Mouse (Mus musculus): ENCODE data around the gene Lbhd2. TPM values are rescaled to one million over a fixed set of nuclear protein-coding genes. Genes with fewer than 3 reads are reported as not detected.

The Lbhd2 gene
- total RNA-seq (2014; fragmentation: Nextera tagmentation) (not detected in 2 replicates), total RNA-seq (2017) (not detected in 2 replicates), polyA plus RNA-seq (2012) (not detected in 2 replicates)

DNA sequence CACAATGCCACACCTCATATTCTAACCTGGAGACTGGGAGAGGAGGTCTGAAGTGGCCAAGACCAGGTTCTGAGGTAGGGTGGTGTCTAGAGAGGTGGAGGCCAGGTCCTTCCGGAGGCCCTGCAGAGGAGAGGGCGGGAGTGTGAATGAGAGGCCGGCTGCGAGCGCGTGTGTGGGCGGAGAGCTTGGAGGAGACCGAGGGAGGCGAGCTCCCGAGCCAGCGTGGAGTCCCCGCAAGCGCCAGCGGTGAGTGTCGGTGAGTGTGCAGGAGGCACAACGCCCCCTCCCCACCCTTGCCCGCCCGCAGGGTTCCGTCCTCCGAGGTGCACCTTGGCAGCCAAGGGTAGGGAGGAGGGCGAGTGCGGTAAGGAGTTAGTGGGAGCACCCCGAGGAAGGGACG, at the start of gene Lbhd2:
Gene Lbhd2 (plus strand): TSS at position 188 of the 400 bp plus-strand sequence.
- no peaks in the 10 kb centered on the region for H3K9me3 ChIP-seq (replicated peaks)
- ATAC-seq (ENCODE audit: extremely low read depth, insufficient number of reproducible peaks, low FRiP score, poor library complexity, severe bottlenecking), result no peak
- peaks cover 9% of the 10 kb centered on the region for H3K4me1 ChIP-seq (ENCODE audit: insufficient read depth, low read depth, low read length)
- DNase-seq (ENCODE audit: low spot score), result no peak
- peaks cover 52% of the 10 kb centered on the region for H3K27me3 ChIP-seq (ENCODE audit: insufficient read depth, low read length)
- no peak for TF ChIP-seq TAL1 (conservative IDR thresholded peaks at IDR 0.05; ENCODE audit: low read depth, low read length)
- TF ChIP-seq GATA2 (IDR thresholded peaks at IDR 0.05; ENCODE audit: borderline replicate concordance, low read depth, low read length), result no peak
- no peak for TF ChIP-seq CTCF (IDR thresholded peaks at IDR 0.05; ENCODE audit: low read depth, low read length)
- no peak for TF ChIP-seq GATA1 (IDR thresholded peaks at IDR 0.05; ENCODE audit: borderline replicate concordance, low read length)
- TF ChIP-seq POLR2AphosphoS5 (IDR thresholded peaks at IDR 0.05; ENCODE audit: insufficient replicate concordance, low read depth, low read length), result no peak
- H3K36me3 ChIP-seq (replicated peaks), result no peaks in the 10 kb centered on the region
- H3K4me3 ChIP-seq (ENCODE audit: low read depth, low read length), result no peak within 1 kb of the TSS

DNA sequence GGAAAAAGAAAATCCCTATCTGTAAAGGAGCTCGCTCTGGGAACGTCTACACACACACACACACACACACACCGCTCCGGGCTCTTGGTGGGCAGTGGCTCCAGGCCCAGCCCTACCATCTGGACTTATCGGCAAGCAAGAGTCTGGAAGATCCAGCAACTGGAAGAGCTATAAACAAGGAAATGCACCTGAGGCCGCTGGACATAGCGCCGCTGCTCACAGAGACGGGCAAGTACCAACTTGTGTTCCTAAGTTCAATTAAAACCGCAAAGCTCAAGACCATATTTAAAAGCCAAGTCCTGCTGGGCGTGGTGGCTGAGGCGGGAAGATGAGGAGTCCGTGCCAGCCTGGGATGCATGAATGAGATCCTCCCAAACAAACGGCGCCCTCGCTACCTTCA, 45.9 kb upstream of the Lbhd2 start:
- H3K27me3 ChIP-seq (ENCODE audit: insufficient read depth, low read length), result peaks cover 28% of the 10 kb centered on the region
- no peaks in the 10 kb centered on the region for H3K36me3 ChIP-seq (replicated peaks)
- TF ChIP-seq CTCF (IDR thresholded peaks at IDR 0.05; ENCODE audit: low read depth, low read length) (no peak), GATA2 (IDR thresholded peaks at IDR 0.05; ENCODE audit: borderline replicate concordance, low read depth, low read length) (no peak)
- ATAC-seq (ENCODE audit: extremely low read depth, insufficient number of reproducible peaks, low FRiP score, poor library complexity, severe bottlenecking), result no peak
- H3K4me3 ChIP-seq (ENCODE audit: low read depth, low read length), result no peak overlapping the region
- no peaks in the 10 kb centered on the region for H3K4me1 ChIP-seq (ENCODE audit: insufficient read depth, low read depth, low read length)
- no peak for DNase-seq (ENCODE audit: low spot score)
- no peaks in the 10 kb centered on the region for H3K9me3 ChIP-seq (replicated peaks)

GRCm38 (mm10) chr12:111361319-111362098, 45.1 kb upstream of the Lbhd2 start:
- ATAC-seq (ENCODE audit: extremely low read depth, insufficient number of reproducible peaks, low FRiP score, poor library complexity, severe bottlenecking) (no peak), DNase-seq (ENCODE audit: low spot score) (no peak)
- TF ChIP-seq GATA2 (IDR thresholded peaks at IDR 0.05; ENCODE audit: borderline replicate concordance, low read depth, low read length), result no peak
- no peak for TF ChIP-seq POLR2AphosphoS5 (IDR thresholded peaks at IDR 0.05; ENCODE audit: insufficient replicate concordance, low read depth, low read length)
- no peak for TF ChIP-seq GATA1 (IDR thresholded peaks at IDR 0.05; ENCODE audit: borderline replicate concordance, low read length)
- TF ChIP-seq CTCF (IDR thresholded peaks at IDR 0.05; ENCODE audit: low read depth, low read length), result no peak
- TF ChIP-seq TAL1 (conservative IDR thresholded peaks at IDR 0.05; ENCODE audit: low read depth, low read length), result no peak
- Histone ChIP-seq H3K4me3 (ENCODE audit: low read depth, low read length) (no peak overlapping the region), H3K9me3 (replicated peaks) (no peaks in the 10 kb centered on the region), H3K36me3 (replicated peaks) (no peaks in the 10 kb centered on the region), H3K4me1 (ENCODE audit: insufficient read depth, low read depth, low read length) (no peaks in the 10 kb centered on the region), H3K27me3 (ENCODE audit: insufficient read depth, low read length) (peaks cover 23% of the 10 kb centered on the region)

- Histone ChIP-seq H3K9me3 (replicated peaks) (no peaks in the 10 kb centered on the region), H3K27me3 (ENCODE audit: insufficient read depth, low read length) (peaks cover 34% of the 10 kb centered on the region), H3K4me1 (ENCODE audit: insufficient read depth, low read depth, low read length) (peaks cover 2% of the 10 kb centered on the region; the same call in 1 of the 2 replicates), H3K36me3 (replicated peaks) (no peaks in the 10 kb centered on the region), H3K4me3 (ENCODE audit: low read depth, low read length) (no peak overlapping the region)
- TF ChIP-seq TAL1 (conservative IDR thresholded peaks at IDR 0.05; ENCODE audit: low read depth, low read length) (no peak), CTCF (IDR thresholded peaks at IDR 0.05; ENCODE audit: low read depth, low read length) (no peak), GATA2 (IDR thresholded peaks at IDR 0.05; ENCODE audit: borderline replicate concordance, low read depth, low read length) (no peak), GATA1 (IDR thresholded peaks at IDR 0.05; ENCODE audit: borderline replicate concordance, low read length) (no peak), POLR2AphosphoS5 (IDR thresholded peaks at IDR 0.05; ENCODE audit: insufficient replicate concordance, low read depth, low read length) (no peak)
- DNase-seq (ENCODE audit: low spot score) (no peak), ATAC-seq (ENCODE audit: extremely low read depth, insufficient number of reproducible peaks, low FRiP score, poor library complexity, severe bottlenecking) (0 out of 2 replicates have a peak, but pooled peaks have one; percentile 28)
These were observed 42.4 kb upstream of the Lbhd2 start for GRCm38 (mm10) chr12:111364234-111364633.

DNA sequence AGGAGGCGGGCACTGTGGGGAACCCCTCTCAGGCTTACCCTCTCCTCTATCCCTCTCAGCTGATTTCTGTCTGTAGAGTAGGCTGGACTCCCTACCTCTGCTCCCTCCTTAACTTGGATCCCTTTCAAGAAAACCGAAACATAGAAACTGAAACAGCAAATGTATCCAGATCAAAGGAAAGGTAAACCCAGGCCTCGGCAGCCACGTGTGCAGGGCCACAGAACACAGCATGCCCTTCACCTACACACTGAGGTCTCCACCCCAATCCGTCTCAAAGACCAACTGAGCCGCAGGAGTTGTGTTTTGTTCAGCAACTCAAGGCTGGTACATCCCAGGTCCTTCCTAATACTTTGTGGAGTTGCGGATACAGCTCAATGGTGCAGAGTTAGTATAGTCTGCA, 39.5 kb upstream of the Lbhd2 start:
- no peak overlapping the region for H3K4me3 ChIP-seq (ENCODE audit: low read depth, low read length)
- ATAC-seq (ENCODE audit: extremely low read depth, insufficient number of reproducible peaks, low FRiP score, poor library complexity, severe bottlenecking), result no peak
- peaks cover 2% of the 10 kb centered on the region; the same call in 1 of the 2 replicates for H3K4me1 ChIP-seq (ENCODE audit: insufficient read depth, low read depth, low read length)

DNA sequence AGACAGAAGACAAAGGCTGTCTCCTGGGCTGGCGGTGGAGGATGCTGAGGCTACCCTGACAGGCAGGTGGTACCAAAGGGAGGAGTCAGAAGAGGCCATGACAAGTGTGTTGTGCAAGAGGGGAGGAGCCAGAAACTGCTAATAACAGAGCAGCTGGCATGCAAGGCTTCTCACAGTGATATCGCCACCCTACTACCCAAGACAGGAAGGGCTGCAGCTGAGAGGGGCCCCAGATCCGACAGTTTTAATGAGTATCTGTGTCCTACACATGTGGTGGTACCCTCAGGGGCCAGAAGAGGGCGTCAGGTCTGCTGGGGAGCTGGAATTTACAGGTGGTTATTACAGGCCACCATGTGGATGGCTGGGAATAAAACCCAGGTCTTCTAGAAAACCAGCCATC, 36.4 kb upstream of the Lbhd2 start:
- no peaks in the 10 kb centered on the region for H3K9me3 ChIP-seq (replicated peaks)
- ATAC-seq (ENCODE audit: extremely low read depth, insufficient number of reproducible peaks, low FRiP score, poor library complexity, severe bottlenecking) (no peak), DNase-seq (ENCODE audit: low spot score) (no peak)
- no peaks in the 10 kb centered on the region for H3K36me3 ChIP-seq (replicated peaks)
- peaks cover 2% of the 10 kb centered on the region; the same call in 1 of the 2 replicates for H3K4me1 ChIP-seq (ENCODE audit: insufficient read depth, low read depth, low read length)
- H3K4me3 ChIP-seq (ENCODE audit: low read depth, low read length), result no peak overlapping the region
- TF ChIP-seq GATA1 (IDR thresholded peaks at IDR 0.05; ENCODE audit: borderline replicate concordance, low read length) (no peak), POLR2AphosphoS5 (IDR thresholded peaks at IDR 0.05; ENCODE audit: insufficient replicate concordance, low read depth, low read length) (no peak), TAL1 (conservative IDR thresholded peaks at IDR 0.05; ENCODE audit: low read depth, low read length) (no peak), GATA2 (IDR thresholded peaks at IDR 0.05; ENCODE audit: borderline replicate concordance, low read depth, low read length) (no peak), CTCF (IDR thresholded peaks at IDR 0.05; ENCODE audit: low read depth, low read length) (no peak)
- H3K27me3 ChIP-seq (ENCODE audit: insufficient read depth, low read length), result peaks cover 21% of the 10 kb centered on the region

More for the DNA sequence above, 39.5 kb upstream of the Lbhd2 start:
- no peak for DNase-seq (ENCODE audit: low spot score)
- peaks cover 26% of the 10 kb centered on the region for H3K27me3 ChIP-seq (ENCODE audit: insufficient read depth, low read length)
- no peaks in the 10 kb centered on the region for H3K36me3 ChIP-seq (replicated peaks)
- no peak for TF ChIP-seq GATA1 (IDR thresholded peaks at IDR 0.05; ENCODE audit: borderline replicate concordance, low read length)
- TF ChIP-seq CTCF (IDR thresholded peaks at IDR 0.05; ENCODE audit: low read depth, low read length), result no peak
- TF ChIP-seq GATA2 (IDR thresholded peaks at IDR 0.05; ENCODE audit: borderline replicate concordance, low read depth, low read length), result no peak
- H3K9me3 ChIP-seq (replicated peaks), result no peaks in the 10 kb centered on the region
